8 mouse cellular contexts compared by ENCODE assay signal in the genomic region with DNA sequence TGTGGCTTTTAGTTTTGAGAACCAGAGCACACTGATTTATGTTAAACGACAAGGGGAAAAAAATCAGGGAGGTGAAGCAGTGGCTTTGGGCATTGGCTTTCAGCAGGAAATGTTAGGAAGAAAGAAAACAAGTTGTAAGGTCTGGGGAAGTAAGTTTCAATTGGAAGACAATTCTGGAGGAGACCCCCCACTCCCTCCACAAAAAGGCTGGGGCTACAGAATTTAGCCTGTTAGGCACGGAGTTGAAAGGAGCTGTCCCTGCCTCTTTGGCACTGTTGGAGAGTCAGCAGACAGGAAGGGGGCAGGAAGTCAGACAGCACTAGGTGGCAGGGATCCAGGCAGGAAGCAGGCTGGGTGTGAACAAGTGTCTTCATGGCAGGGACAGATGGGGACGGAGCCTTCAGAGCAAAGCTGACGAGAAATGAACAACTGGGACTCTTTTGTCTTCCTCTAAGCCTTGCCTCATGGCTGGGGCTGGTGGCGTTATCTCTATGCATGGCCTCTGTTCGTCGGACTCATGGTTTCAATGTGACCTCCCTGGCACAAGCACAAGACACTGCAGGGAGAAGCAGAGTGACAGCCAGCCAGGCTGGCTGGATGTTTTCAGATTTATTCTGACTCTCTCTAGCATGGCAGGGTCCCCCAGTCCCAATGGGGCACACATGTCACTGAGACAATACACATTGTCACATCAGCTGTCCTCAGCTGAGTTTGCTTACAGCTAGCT.
DNase-seq lines count a peak whose midpoint lies in the region; ATAC-seq and TF ChIP-seq lines count a peak whose summit lies in the region.

No protein-coding gene starts in this region.

- TF ChIP-seq CTCF in lung, adult 2 months (IDR thresholded peaks at IDR 0.05; ENCODE audit: insufficient read depth, low read length): no peak

- H3K4me2 ChIP-seq in neural tube, embryonic 14.5 days (ENCODE audit: low read depth, low read length): 0 out of 2 replicates have a peak overlapping the region, but pooled peaks have one; percentile 11

- no peaks in the 10 kb centered on the region for H3K27me3 ChIP-seq in neural tube, embryonic 14.5 days (ENCODE audit: control insufficient read depth, insufficient read depth, low read length)

- H3K9me3 ChIP-seq in neural tube, embryonic 14.5 days (ENCODE audit: control insufficient read depth, low read length): no peaks in the 10 kb centered on the region

- H3K9ac ChIP-seq in neural tube, embryonic 14.5 days (replicated peaks; ENCODE audit: low read depth, low read length): no peak overlapping the region

- DNase-seq in adipocyte (ENCODE audit: low spot score): peak; percentile 78
- peak; percentile 91 for DNase-seq in cerebellum, adult 9-11 months
- DNase-seq in frontal cortex, postnatal 25 days (ENCODE audit: low spot score in 2 of 2): peak; percentile 44 to 58
- peak; percentile 71 to 72 for DNase-seq in layer of hippocampus, adult 8-10 months (ENCODE audit: low spot score in 2 of 2)
- peak; percentile 60 for DNase-seq in lung, adult 2 months
- peak; percentile 42 for DNase-seq in thymus, postnatal 4 days

- no peaks in the 10 kb centered on the region for H3K36me3 ChIP-seq in neural tube, embryonic 14.5 days (ENCODE audit: control insufficient read depth, insufficient read depth, low read length)

- peak; percentile 82 to 86 for ATAC-seq in hematopoietic stem cell, adult 5-6 weeks (replicated peaks in 1 of 2; ENCODE audit: insufficient read depth in 1 of 2, low FRiP score in 2 of 2, low TSS enrichment in 1 of 2, low read depth in 1 of 2, poor library complexity in 2 of 2, severe bottlenecking in 2 of 2)
- peak; percentile 81; the same call in 1 of the 2 replicates for ATAC-seq in neural tube, embryonic 14.5 days (ENCODE audit: low read depth)

- 5% methylated on average over 7 of the region's 7 CpGs for WGBS in lung, adult 2 months
- 7% methylated on average over 7 of the region's 7 CpGs for WGBS in neural tube, embryonic 14.5 days

- H3K27ac ChIP-seq in neural tube, embryonic 14.5 days (ENCODE audit: low read depth, low read length): no peak overlapping the region

- H3K4me3 ChIP-seq in lung, adult 2 months (replicated peaks; ENCODE audit: extremely low read depth, low read depth, low read length): no peak overlapping the region
- no peak overlapping the region for H3K4me3 ChIP-seq in neural tube, embryonic 14.5 days (ENCODE audit: low read depth, low read length)

- H3K4me1 ChIP-seq in lung, adult 2 months (ENCODE audit: control insufficient read depth, insufficient read depth, low read length): peaks cover 15% of the 10 kb centered on the region
- H3K4me1 ChIP-seq in neural tube, embryonic 14.5 days (ENCODE audit: control insufficient read depth, insufficient read depth, low read length): peaks cover 6% of the 10 kb centered on the region; the same call in 1 of the 2 replicates

- no peak for TF ChIP-seq POLR2A in lung, adult 2 months (IDR thresholded peaks at IDR 0.05; ENCODE audit: borderline replicate concordance, extremely low read depth, low read depth, low read length)
